Mouse (Mus musculus): ENCODE results near the gene Dnal1. TPM values are rescaled to one million over a fixed set of nuclear protein-coding genes. Genes with fewer than 3 reads are reported as not detected.

Dnal1 gene
- polyA plus RNA-seq, 1 experiment from 2014 or later, result 4.9 TPM

DNA sequence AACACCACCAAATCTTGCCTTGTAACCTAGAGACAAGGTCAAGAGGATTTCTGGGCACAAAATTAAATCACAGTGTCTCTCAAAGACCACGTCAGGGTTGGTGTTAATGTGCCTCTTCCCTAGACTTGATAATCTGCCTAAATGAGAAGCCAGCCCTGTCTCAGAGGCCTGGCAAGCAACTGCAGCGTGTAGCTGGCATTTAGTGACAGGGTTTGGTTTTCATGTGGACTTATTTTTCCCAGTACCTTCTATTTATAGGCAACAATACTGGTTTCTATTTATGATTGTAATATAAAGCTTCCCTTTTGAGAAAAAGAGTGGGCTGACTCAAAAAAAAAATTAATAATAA lies 41.3 kb downstream of the Dnal1 start:
- peaks cover 5% of the 10 kb centered on the region for H3K4me1 ChIP-seq
- no peak overlapping the region for H3K27ac ChIP-seq
- WGBS, result 82% methylated on average over 2 of the region's 2 CpGs
- H3K4me3 ChIP-seq, result no peak overlapping the region
- no peaks in the 10 kb centered on the region for H3K27me3 ChIP-seq (ENCODE audit: low read depth, poor library complexity, severe bottlenecking)
- DNase-seq (ENCODE audit: low spot score), result no peak
- H3K9me3 ChIP-seq (replicated peaks), result no peaks in the 10 kb centered on the region
- peaks cover 97% of the 10 kb centered on the region for H3K36me3 ChIP-seq

DNA sequence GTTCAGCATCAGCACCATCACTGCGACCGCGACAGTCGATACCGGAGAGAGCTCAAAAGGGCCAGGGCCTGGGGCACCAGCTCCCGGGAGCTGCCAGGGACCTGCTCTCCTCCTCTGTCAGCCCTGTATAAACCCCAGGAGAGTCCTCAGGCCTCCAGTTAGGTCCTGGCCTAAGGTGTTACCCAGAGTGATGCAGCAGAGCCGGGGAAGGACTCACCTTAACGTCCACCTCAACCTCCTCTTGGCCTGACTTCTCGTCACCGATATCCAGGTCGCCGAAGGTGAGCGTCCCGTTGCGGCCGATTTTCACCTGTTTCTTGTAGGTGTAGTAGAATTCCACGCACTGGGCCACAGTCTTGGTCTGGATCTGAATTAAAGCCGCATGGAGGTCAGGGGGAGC lies 42.0 kb downstream of the Dnal1 start:
- Histone ChIP-seq H3K27ac (no peak overlapping the region), H3K9me3 (replicated peaks) (no peaks in the 10 kb centered on the region), H3K27me3 (ENCODE audit: low read depth, poor library complexity, severe bottlenecking) (no peaks in the 10 kb centered on the region), H3K4me1 (peaks cover 5% of the 10 kb centered on the region), H3K4me3 (no peak overlapping the region), H3K36me3 (peaks cover 97% of the 10 kb centered on the region)
- no peak for DNase-seq (ENCODE audit: low spot score)
- 94% methylated on average over 18 of the region's 18 CpGs for WGBS

DNA sequence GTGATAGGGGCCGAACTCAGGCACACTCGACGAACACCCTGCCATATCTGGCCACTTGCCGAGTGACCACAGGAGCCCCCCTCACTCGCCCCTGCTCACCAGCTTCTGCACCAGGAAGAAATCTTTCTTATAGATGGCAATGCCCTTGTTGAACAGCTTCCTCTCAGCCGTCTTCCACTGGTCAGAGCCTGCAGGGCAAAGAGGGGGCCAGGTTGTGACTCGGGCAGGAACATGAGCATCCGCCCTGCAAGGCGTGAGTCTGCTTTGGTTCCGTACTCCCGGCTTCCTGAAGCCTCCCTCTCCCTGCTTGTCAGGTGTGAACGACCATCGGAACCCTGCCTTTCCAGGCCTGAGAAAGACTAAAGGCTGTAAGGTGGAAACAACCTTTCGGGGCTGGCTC lies 44.0 kb downstream of the Dnal1 start:
- Histone ChIP-seq H3K4me1 (no peaks in the 10 kb centered on the region), H3K27me3 (ENCODE audit: low read depth, poor library complexity, severe bottlenecking) (no peaks in the 10 kb centered on the region), H3K36me3 (peaks cover 96% of the 10 kb centered on the region), H3K4me3 (no peak overlapping the region), H3K9me3 (replicated peaks) (no peaks in the 10 kb centered on the region), H3K27ac (no peak overlapping the region)
- peak; percentile 28 for DNase-seq (ENCODE audit: low spot score)
- 94% methylated on average over 14 of the region's 14 CpGs for WGBS

DNA sequence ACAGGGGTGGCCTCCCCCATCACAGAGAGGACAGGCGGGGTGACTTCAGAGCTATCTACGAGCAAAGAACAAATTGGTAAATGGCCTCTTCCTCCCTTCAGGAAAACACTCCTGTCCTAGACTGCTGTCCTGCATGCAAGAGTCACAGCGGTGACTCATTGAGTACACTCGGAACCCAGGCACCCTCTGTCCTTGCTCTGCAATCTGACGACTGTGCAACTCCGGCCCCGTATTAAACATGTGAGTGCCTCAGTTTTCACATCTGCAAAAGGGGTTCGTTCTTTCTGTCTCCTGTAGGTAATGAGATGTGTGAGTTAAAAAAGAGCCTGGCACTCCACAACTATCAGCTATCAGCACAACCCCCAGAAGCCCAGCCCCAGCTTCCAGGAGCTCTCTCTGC lies 46.3 kb downstream of the Dnal1 start:
- Histone ChIP-seq H3K4me3 (no peak overlapping the region), H3K4me1 (peaks cover 9% of the 10 kb centered on the region), H3K9me3 (replicated peaks) (no peaks in the 10 kb centered on the region), H3K36me3 (peaks cover 87% of the 10 kb centered on the region), H3K27me3 (ENCODE audit: low read depth, poor library complexity, severe bottlenecking) (no peaks in the 10 kb centered on the region), H3K27ac (no peak overlapping the region)
- WGBS, result 97% methylated on average over 8 of the region's 8 CpGs
- DNase-seq (ENCODE audit: low spot score), result no peak

DNA sequence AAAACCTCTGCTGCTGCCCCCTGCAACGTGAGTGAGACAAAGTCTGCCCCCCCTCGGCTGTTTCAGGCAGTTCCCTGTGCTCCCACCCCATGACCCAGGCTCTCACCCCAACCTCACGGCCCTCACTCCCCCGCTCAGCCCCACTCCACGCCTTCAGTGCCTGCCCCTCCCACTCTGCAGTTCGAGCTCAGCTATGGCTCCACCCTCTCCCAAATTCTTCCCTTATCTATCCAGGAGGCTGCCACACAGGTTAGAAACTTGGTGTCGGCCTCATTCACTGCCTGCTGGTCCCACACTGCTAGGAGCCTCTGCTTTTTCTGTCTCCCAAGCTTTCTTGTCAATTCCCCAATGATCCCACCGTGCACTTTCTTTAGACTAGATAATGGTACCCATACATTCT lies 47.0 kb downstream of the Dnal1 start:
- Histone ChIP-seq H3K27ac (no peak overlapping the region), H3K36me3 (peaks cover 82% of the 10 kb centered on the region), H3K4me1 (peaks cover 15% of the 10 kb centered on the region), H3K4me3 (no peak overlapping the region), H3K9me3 (replicated peaks) (no peaks in the 10 kb centered on the region), H3K27me3 (ENCODE audit: low read depth, poor library complexity, severe bottlenecking) (no peaks in the 10 kb centered on the region)
- no peak for DNase-seq (ENCODE audit: low spot score)
- 71% methylated on average over 8 of the region's 8 CpGs for WGBS

DNA sequence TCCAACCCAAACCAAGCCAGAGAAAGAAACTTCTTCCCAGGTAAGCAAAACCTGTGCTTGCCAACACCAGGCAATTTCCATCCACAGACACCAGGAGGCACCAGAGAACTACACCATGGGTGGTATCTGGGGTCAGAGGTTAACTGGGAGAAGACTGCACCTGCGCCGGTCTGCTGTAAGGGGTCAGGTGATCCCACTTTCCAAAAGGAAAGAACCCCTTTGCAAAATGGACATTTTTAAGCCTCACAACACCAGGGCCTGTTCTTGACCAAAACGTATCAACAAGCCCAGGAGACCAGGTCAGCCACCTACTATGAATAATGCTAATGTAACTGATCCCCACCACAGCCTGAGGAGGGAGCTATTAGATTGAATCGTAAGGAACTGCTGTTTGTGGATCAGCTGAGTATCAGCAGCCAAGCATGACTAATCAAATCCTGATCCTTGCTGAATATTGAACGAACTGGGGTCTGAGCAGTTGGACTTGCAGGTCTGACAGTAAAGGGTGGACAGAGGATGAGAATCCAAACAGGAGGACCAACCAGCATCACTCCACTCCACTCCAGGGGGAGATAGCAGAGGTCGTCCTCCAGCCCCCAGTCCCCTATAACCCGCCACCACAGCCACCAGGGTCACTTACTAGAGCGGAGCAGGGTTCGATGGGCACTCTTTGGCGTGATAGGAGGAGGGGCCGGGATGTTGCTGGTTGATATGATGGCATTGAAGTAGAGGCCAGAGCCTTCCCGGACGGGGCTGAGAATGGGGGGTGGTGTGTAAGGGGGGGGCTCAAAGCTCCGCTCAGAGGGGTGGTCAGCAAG lies 47.7 kb downstream of the Dnal1 start:
- H3K4me1 ChIP-seq, result peaks cover 22% of the 10 kb centered on the region
- H3K36me3 ChIP-seq, result peaks cover 75% of the 10 kb centered on the region
- H3K27ac ChIP-seq, result no peak overlapping the region
- H3K9me3 ChIP-seq (replicated peaks), result no peaks in the 10 kb centered on the region
- no peaks in the 10 kb centered on the region for H3K27me3 ChIP-seq (ENCODE audit: low read depth, poor library complexity, severe bottlenecking)
- H3K4me3 ChIP-seq, result no peak overlapping the region
- 81% methylated on average over 14 of the region's 14 CpGs for WGBS
- DNase-seq (ENCODE audit: low spot score), result no peak

DNA sequence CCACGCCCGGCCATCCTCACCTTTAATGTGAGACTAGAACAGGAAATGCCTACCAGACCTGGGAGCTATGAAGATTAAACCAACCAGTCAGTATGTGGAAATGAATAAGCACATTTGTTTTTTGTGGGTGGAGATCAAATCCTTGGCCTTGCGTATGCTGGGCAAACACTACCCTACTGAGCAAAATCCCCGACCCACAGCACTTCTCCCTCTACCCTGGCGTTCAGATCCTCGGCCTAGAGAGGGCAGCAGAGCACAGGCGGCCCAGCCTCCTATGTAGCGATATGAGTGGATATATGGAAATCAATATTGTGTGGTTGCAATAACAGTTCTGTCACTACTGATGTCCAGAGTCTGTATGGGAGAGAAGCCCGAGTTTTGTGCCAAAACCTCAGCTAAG lies 49.0 kb downstream of the Dnal1 start:
- no peaks in the 10 kb centered on the region for H3K9me3 ChIP-seq (replicated peaks)
- 92% methylated on average over 9 of the region's 9 CpGs for WGBS
- H3K27me3 ChIP-seq (ENCODE audit: low read depth, poor library complexity, severe bottlenecking), result no peaks in the 10 kb centered on the region
- H3K4me1 ChIP-seq, result peaks cover 26% of the 10 kb centered on the region
- H3K4me3 ChIP-seq, result no peak overlapping the region
- H3K27ac ChIP-seq, result no peak overlapping the region
- H3K36me3 ChIP-seq, result peaks cover 67% of the 10 kb centered on the region
- no peak for DNase-seq (ENCODE audit: low spot score)

DNA sequence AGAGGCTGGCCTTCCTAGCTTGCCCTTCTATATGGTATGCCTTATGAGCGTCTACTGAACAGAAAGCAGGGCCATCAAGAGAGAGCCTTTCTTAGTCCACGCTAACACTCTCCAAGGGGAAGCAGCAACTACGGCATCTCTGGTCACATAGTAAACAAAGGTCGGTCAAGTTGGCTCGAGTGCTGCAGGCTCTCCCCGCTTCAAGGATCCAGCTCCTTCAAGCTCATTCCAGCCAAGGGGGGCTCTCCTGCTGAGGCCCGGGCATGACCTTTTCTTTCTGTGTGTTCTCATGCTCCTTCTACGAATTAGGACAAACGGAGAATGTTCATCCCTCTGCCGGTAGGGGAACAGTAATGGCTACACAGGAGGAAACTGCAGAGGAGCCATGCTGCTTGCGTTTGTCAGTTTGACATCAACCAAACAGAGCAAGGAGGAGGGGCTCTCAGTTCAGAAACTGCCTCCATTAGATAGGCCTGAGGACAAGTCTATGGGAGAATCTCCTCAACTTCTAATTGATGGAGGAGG lies 49.5 kb downstream of the Dnal1 start:
- DNase-seq (ENCODE audit: low spot score), result no peak
- Histone ChIP-seq H3K27me3 (ENCODE audit: low read depth, poor library complexity, severe bottlenecking) (no peaks in the 10 kb centered on the region), H3K9me3 (replicated peaks) (no peaks in the 10 kb centered on the region), H3K27ac (no peak overlapping the region), H3K36me3 (peaks cover 62% of the 10 kb centered on the region), H3K4me3 (no peak overlapping the region), H3K4me1 (peaks cover 26% of the 10 kb centered on the region)
- WGBS, result 90% methylated on average over 11 of the region's 11 CpGs

DNA sequence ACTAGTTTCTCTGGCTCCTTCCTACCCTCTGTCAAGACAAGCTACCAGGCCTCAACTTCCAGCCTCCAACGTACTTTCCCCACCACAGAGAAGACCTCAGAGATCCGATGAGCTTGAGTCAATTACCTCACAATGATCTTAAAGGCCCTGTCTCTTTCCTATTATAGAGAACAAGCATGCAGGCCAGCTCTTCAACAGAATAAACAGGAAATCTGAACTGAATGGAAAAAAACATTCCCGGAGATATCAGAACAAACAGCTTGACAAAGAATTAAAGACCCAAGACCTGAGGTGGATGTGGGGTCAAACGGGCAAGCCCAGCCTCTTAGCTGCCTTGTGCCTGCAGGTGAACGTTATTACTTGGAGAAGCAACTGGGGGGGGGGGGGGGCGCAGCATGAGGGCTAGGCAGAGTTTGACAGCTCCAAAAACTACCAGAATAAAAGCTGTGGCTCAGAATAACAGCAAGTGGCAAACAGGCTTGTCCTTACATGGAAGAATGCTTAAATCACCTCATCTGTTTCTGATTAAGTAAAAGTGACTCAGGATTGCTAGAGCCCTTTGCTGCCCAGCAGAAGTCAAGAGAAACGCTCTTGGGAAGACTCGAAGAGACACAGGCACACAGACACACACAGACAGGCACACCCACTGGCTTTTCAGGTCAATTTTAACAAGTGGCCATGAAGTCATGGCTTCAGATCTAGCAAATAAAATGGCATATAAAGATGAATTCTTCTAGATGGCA lies 51.6 kb downstream of the Dnal1 start:
- 40% methylated on average over 8 of the region's 8 CpGs for WGBS
- no peaks in the 10 kb centered on the region for H3K27me3 ChIP-seq (ENCODE audit: low read depth, poor library complexity, severe bottlenecking)
- no peak overlapping the region for H3K4me3 ChIP-seq
- peaks cover 57% of the 10 kb centered on the region for H3K36me3 ChIP-seq
- H3K9me3 ChIP-seq (replicated peaks), result no peaks in the 10 kb centered on the region
- H3K4me1 ChIP-seq, result peaks cover 26% of the 10 kb centered on the region
- H3K27ac ChIP-seq, result no peak overlapping the region
- DNase-seq (ENCODE audit: low spot score), result no peak

DNA sequence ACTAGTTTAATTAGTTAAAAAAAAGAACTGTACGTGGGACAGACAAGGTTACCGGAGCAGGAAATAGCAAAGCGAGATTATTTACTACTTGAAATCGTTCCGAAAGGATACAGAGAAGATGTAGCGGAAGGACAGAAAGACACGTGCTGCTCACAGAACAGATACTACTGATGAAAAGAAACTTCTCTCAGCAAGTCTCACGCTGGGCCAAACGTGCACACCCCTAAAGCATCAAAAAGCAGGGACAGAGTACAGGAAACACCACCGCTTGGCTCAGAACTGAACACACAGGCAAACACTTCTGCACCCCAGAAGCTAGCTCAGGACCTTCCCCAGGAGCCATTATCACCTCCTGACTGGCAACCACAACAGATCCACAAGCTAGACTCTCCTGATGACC lies 56.4 kb downstream of the Dnal1 start:
- 95% methylated on average over 10 of the region's 10 CpGs for WGBS
- H3K4me3 ChIP-seq, result no peak overlapping the region

DNA sequence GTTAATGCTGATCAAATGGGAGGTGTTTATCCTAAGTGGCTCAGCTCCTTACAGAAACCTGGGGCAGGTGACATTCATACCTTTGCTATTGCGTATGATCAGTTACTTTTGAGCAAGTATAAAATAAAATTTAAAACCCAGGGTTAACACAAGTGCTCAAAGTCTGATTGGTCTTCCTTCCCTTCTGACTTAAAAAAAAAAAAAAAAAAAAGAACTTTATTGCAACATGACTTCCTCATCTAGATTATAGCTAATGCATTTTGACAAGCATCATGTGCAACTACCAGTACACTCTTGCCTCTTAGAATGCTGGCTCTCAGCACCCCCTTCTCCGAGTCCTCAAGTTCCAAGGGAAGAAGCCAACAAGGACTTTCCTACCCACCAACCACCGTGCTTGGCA lies 58.0 kb downstream of the Dnal1 start:
- Histone ChIP-seq H3K9me3 (replicated peaks) (no peaks in the 10 kb centered on the region), H3K4me3 (no peak overlapping the region), H3K27ac (no peak overlapping the region), H3K4me1 (peaks cover 41% of the 10 kb centered on the region), H3K27me3 (ENCODE audit: low read depth, poor library complexity, severe bottlenecking) (no peaks in the 10 kb centered on the region), H3K36me3 (peaks cover 57% of the 10 kb centered on the region)
- DNase-seq (ENCODE audit: low spot score), result no peak
- 97% methylated on average over 3 of the region's 3 CpGs for WGBS

More for the DNA sequence above, 56.4 kb downstream of the Dnal1 start:
- H3K27me3 ChIP-seq (ENCODE audit: low read depth, poor library complexity, severe bottlenecking), result no peaks in the 10 kb centered on the region
- no peak overlapping the region for H3K27ac ChIP-seq
- H3K36me3 ChIP-seq, result peaks cover 57% of the 10 kb centered on the region
- H3K9me3 ChIP-seq (replicated peaks), result no peaks in the 10 kb centered on the region
- H3K4me1 ChIP-seq, result peaks cover 41% of the 10 kb centered on the region
- DNase-seq (ENCODE audit: low spot score), result no peak

DNA sequence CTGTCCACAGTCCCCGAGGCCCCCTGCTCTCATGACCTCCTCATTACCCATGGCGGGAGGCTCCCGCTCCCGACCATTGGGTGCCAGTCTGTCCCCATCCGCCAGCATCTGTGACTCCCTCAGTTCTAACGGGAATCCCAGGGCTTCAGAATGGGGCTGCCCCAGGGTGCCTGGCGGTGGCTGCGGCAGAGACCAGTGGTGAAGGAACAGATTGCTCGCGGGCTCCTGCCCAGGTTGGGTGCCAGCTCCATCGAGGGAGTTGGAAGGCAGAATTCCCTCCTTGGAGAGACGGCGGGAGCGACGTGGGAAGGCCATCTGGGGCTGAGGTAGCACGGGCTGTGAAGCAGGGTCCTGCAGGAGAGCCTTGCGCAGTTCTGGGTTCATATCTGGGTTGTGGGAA lies 58.7 kb downstream of the Dnal1 start:
- no peaks in the 10 kb centered on the region for H3K9me3 ChIP-seq (replicated peaks)
- peaks cover 51% of the 10 kb centered on the region for H3K36me3 ChIP-seq
- no peaks in the 10 kb centered on the region for H3K27me3 ChIP-seq (ENCODE audit: low read depth, poor library complexity, severe bottlenecking)
- no peak overlapping the region for H3K27ac ChIP-seq
- 93% methylated on average over 17 of the region's 17 CpGs for WGBS
- no peak overlapping the region for H3K4me3 ChIP-seq
- peaks cover 48% of the 10 kb centered on the region for H3K4me1 ChIP-seq
- DNase-seq (ENCODE audit: low spot score), result no peak

DNA sequence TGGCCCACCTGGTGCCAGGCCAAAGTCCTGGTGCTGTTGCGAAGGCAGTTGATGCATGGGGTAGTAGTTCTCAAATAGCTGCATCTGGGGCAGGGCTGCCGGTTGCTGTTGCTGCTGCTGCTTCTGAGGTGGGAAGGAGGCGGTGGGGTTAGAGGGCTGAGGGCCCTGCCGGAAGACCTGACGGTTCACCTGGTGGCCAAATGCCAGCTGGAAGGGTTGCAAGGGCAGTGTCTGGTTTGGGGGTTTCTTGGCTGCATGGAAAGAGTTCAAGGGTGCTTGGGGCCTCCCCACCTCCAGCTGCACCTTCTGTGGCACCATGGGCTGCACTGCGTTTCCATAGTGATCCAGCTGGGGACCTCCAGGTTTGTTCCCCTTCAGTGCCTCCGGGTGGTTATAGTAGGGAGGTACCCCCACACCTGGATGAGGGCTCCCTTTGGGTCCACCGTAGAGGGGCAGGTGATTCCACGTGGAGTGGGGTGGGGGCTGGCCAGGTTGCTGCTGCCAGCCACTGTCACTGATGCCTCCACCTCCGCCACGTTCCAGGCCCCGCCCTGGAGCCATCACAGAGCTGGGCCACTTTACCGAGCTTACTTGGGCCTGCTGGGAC lies 59.2 kb downstream of the Dnal1 start:
- no peak overlapping the region for H3K4me3 ChIP-seq
- H3K9me3 ChIP-seq (replicated peaks), result no peaks in the 10 kb centered on the region
- H3K27me3 ChIP-seq (ENCODE audit: low read depth, poor library complexity, severe bottlenecking), result no peaks in the 10 kb centered on the region
- 93% methylated on average over 13 of the region's 13 CpGs for WGBS
- peaks cover 53% of the 10 kb centered on the region for H3K4me1 ChIP-seq
- H3K27ac ChIP-seq, result no peak overlapping the region
- H3K36me3 ChIP-seq, result peaks cover 51% of the 10 kb centered on the region
- DNase-seq (ENCODE audit: low spot score), result no peak
